Mouse (Mus musculus): Measurements from ENCODE around the gene Ing1. TPM values are rescaled to one million over a fixed set of nuclear protein-coding genes. Genes with fewer than 3 reads are reported as not detected.
"Not testable (repeated sequence)": the region's sequence is repeated elsewhere in the genome, so short reads cannot be mapped to it uniquely, and the experiment has no call there.

Ing1 gene
- polyA plus RNA-seq, 1 experiment from 2014 or later = 39.9 TPM

DNA sequence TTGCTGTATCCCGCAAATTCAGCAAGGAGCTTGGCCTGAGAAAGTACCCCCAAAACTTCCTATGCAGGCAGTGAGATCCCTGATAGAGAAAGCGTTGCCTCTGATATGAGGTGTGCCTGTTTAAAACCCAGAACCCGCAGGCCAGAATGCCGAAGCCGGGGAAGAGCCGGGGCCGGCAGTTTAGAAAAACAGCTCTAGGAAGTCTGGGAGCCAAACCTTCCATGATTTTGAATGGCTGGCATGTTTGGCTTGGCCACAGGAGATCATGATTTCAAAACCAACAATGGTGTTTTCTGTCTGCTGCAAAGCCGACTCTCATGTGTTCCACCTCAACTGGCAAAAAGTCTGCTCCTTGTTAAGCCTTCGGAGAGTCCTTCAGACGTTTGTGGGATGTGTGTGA is 3.0 kb upstream of the Ing1 start:
- H3K9ac ChIP-seq = no peak overlapping the region
- H3K9me3 ChIP-seq = no peaks in the 10 kb centered on the region
- peaks cover 10% of the 10 kb centered on the region for H3K36me3 ChIP-seq

DNA sequence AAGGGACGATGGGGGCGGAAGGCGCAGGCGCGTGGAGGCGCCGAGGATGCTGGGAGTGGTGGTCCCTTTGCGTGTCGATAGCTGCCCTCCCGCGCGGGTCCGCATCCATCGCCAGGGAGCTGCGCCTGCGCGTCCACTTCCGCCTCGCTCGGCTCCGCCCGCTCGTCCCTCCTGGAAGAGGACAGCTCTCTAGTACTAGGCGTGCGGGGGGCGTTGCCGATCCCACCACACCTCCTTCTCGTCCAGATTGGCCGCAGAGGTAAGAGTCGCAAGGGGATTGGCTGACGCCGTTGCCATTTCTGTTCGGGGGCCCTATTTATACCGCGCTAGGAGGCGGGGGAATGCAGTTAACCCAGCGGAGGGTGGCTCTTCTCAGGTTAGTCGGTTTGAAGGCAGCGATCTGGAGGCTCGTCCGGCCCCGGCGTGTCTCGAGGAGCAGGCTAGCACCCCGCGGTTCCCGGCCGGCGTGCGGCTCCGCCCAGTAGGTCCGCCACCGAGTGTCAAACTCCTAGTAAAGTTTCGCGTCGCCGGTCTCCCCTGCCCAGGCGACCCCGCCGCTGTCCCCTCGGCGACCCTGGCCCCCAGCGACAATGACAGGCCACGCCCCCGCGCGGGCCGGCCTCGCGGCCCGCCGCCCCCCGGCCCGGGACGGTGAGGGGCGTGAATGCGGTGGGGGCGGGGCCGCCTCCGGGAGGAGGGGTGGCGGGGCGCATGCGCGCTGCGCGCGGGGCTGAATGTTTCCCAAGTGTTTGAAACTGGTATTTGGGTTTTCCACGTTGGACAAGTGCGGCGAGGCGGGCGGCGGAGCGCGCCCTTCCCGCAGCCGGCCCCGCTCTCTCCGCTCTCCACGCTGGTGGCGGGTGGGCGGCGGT is 585 bp downstream of the Ing1 start:
- Histone ChIP-seq H3K9me3 (no peaks in the 10 kb centered on the region), H3K4me1 (peaks cover 23% of the 10 kb centered on the region), H3K4me3 (peak overlapping the region; percentile 91), H3K9ac (peak overlapping the region; percentile 80), H3K27me3 (no peaks in the 10 kb centered on the region), H3K27ac (peak overlapping the region; percentile 100), H3K36me3 (no peaks in the 10 kb centered on the region), H3K4me2 (peak overlapping the region; percentile 83)
- whole genome bisulfite sequencing = 1% methylated on average over 100 of the region's 103 CpGs
- peak; percentile 91 for ATAC-seq (ENCODE audit: insufficient number of reproducible peaks, low FRiP score, low TSS enrichment, low read depth)

More for the DNA sequence above, 3.0 kb upstream of the Ing1 start:
- ATAC-seq (ENCODE audit: insufficient number of reproducible peaks, low FRiP score, low TSS enrichment, low read depth) = no peak
- 81% methylated on average over 10 of the region's 10 CpGs for WGBS
- Histone ChIP-seq H3K27me3 (no peaks in the 10 kb centered on the region), H3K4me1 (peaks cover 20% of the 10 kb centered on the region), H3K4me3 (no peak overlapping the region), H3K27ac (no peak overlapping the region), H3K4me2 (no peak overlapping the region)

DNA sequence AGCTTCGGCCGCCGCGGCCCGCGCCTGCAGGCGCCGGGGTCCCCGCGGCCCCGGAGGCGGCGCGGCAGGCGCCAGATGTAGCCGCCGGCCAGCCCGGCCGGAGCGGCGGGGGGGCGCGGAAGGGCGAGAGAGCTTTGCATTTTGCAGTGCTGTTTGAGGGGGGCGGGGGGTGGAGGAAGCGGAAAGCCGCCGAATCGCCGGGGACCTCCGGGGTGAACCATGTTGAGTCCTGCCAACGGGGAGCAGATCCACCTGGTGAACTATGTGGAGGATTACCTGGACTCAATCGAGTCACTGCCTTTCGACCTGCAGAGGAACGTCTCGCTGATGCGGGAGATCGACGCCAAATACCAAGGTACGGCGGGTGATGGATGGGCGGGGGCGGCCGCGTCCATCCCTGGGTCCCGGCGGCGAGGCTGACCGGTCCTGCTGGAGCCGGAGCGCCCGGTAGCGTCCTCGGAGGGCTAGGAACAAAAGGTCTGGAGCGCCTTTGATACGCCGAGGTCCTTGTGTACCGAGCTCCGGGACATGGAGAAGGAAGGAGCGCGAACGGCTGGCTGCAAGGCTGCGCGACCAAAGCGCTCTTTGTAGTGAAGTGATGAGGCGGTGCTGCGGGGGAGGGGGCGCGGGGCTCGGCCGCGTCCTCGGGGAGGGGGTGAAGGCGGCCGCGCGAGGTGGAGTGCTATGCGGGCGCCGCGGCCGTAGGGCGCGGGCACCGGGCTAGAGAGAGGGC is 1.5 kb downstream of the Ing1 start:
- Histone ChIP-seq H3K27ac (peak overlapping the region; percentile 100), H3K27me3 (no peaks in the 10 kb centered on the region), H3K9me3 (no peaks in the 10 kb centered on the region), H3K9ac (peak overlapping the region; percentile 80), H3K4me1 (peaks cover 21% of the 10 kb centered on the region), H3K4me3 (peak overlapping the region; percentile 91), H3K4me2 (peak overlapping the region; percentile 83), H3K36me3 (peaks cover 8% of the 10 kb centered on the region)
- WGBS = under 1% methylated on average over 81 of the region's 85 CpGs
- no peak for ATAC-seq (ENCODE audit: insufficient number of reproducible peaks, low FRiP score, low TSS enrichment, low read depth)

DNA sequence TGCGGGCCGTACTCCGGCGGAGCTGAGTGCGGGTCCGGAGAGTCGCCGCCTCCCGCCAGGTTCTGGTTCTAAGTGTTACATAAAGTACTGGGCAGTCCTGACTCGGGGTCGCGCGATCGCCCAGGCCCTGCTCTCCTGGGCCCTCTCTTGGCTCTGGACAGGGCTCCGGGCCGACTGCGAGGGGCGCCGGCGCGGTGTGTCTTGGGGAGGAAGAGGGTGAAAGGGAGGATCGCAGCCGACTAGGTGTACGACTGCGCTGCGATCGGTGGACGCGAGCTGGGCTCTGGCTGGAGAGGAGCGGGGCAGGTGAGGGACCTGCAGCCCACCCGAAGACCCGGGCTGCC is 2.0 kb downstream of the Ing1 start:
- Histone ChIP-seq H3K27me3 (no peaks in the 10 kb centered on the region), H3K4me1 (peaks cover 21% of the 10 kb centered on the region), H3K9me3 (no peaks in the 10 kb centered on the region), H3K9ac (peak overlapping the region; percentile 80), H3K4me3 (peak overlapping the region; percentile 91), H3K4me2 (peak overlapping the region; percentile 83), H3K27ac (peak overlapping the region; percentile 100), H3K36me3 (peaks cover 12% of the 10 kb centered on the region)
- under 1% methylated on average over 32 of the region's 32 CpGs for WGBS
- ATAC-seq (ENCODE audit: insufficient number of reproducible peaks, low FRiP score, low TSS enrichment, low read depth) = no peak

DNA sequence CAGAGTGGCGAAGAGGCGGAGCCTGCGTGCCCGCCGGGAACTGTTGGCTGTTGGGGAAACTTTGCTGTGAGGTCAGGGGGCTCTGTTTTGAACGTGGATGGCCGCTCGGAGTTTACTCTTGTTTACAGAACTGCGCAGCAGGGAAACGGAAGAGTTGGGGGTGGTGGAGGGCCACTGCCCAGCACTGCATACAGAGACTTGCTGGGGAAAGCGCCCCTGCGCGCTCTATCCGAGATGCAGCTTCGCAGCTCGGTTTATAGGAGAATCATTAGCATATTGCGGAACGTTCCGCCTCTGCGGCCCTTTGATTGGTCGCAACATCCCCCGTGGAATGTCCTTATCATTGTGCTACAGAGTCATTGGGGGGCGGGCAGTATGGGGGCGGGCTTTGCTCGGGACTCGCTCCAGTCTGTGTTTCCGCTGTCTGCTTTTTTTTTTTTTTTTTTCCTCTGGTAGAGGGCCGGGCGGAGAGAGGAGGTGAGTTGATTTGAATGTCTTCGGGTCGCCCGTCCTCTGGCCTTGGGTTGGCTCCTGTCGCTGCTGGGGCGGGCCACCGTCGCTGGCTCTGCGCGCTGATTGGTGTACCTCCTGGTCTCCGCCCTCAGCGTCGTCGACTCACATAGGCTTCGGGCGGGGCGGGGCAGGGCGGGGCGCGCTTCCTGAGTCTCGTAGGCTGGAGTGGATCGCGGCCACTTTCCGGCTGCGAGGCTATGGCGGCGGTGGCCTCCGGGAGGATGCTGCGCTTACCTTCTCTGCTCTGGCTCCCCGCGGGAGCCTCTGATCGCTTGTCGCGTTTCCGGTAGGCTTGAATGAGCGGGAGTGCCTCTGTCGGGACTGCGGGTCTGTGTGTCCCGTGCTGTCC is 2.6 kb downstream of the Ing1 start:
- H3K9ac ChIP-seq = peak overlapping the region; percentile 80
- H3K36me3 ChIP-seq = peaks cover 12% of the 10 kb centered on the region
- H3K27ac ChIP-seq = peak overlapping the region; percentile 100
- no peaks in the 10 kb centered on the region for H3K27me3 ChIP-seq
- H3K4me3 ChIP-seq = peak overlapping the region; percentile 91
- under 1% methylated on average over 67 of the region's 67 CpGs for WGBS
- H3K4me1 ChIP-seq = peaks cover 21% of the 10 kb centered on the region
- no peaks in the 10 kb centered on the region for H3K9me3 ChIP-seq
- peak overlapping the region; percentile 83 for H3K4me2 ChIP-seq
- peak; percentile 85 for ATAC-seq (ENCODE audit: insufficient number of reproducible peaks, low FRiP score, low TSS enrichment, low read depth)

DNA sequence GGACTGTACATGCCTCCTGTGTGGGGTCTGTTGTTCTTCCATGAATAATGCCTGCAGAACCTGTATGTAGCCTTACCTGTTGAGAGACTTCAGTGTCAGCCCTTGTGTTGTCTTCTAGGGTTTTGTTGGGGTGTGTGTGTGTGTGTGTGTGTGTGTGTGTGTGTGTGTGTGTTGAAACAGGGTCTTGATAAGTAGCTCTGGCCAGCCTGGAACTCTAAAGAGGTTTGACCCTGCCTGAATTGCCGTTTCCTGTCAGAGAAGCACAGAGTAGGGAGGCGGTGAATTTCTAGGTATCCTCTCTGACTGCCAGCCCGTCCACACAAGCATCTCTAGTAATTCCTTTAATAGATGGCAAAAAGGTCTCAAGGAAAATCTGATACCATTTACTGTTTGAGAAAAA is 4.1 kb downstream of the Ing1 start:
- H3K27me3 ChIP-seq = no peaks in the 10 kb centered on the region
- peak overlapping the region; percentile 50; the same call in 1 of the 2 replicates for H3K4me2 ChIP-seq
- no peak for ATAC-seq (ENCODE audit: insufficient number of reproducible peaks, low FRiP score, low TSS enrichment, low read depth)
- peaks cover 27% of the 10 kb centered on the region for H3K36me3 ChIP-seq
- H3K4me3 ChIP-seq = no peak overlapping the region; the same call in 1 of the 2 replicates
- H3K9ac ChIP-seq = no peak overlapping the region
- H3K9me3 ChIP-seq = no peaks in the 10 kb centered on the region
- peaks cover 21% of the 10 kb centered on the region for H3K4me1 ChIP-seq
- 79% methylated on average over 3 of the region's 3 CpGs for WGBS
- no peak overlapping the region for H3K27ac ChIP-seq

DNA sequence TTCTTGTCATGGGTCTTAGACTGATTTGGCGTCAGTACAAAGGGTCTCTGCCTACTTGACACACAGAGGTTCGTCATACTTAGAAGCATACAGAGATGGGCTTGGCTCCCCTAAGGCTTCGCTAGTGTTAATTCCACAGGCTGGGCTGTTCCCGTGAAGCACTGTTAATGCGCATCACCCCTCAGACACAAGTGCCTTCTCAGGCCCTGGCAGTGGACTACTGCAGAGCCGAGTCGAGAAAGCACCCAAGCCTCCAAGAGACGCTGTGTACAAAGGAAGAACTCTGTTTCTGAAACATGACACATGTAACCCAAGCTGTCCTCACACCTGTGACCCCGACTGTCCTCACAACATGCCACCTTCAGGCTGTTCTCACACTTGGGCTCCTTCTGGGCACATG is 4.8 kb downstream of the Ing1 start:
- peaks cover 33% of the 10 kb centered on the region for H3K36me3 ChIP-seq
- no peaks in the 10 kb centered on the region for H3K27me3 ChIP-seq
- no peaks in the 10 kb centered on the region for H3K9me3 ChIP-seq
- no peak overlapping the region for H3K4me3 ChIP-seq
- no peak for ATAC-seq (ENCODE audit: insufficient number of reproducible peaks, low FRiP score, low TSS enrichment, low read depth)
- H3K9ac ChIP-seq = no peak overlapping the region
- H3K27ac ChIP-seq = no peak overlapping the region
- 83% methylated on average over 9 of the region's 9 CpGs for WGBS
- H3K4me1 ChIP-seq = peaks cover 21% of the 10 kb centered on the region
- no peak overlapping the region for H3K4me2 ChIP-seq

DNA sequence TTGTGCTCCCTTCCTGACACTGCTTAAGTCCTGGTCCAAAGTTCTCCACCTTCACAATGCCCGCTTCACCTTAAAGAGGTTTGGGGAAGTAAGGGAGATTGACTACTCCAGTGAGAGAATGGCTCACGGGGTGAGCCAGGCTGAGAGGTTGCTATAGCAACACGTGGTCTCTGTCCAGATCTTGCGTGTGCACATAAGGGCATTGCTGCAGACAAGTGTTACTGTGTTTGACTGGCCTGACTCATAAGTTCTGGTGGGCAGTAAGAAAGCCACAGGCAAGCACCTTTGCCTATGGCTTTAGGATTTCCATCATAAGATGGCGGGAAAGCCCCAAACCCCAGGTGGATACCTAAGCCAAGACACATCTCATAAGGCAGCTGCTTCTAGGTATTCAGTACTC is 8.9 kb downstream of the Ing1 start:
- Histone ChIP-seq H3K9ac (no peak overlapping the region), H3K4me3 (no peak overlapping the region), H3K9me3 (no peaks in the 10 kb centered on the region), H3K36me3 (peaks cover 51% of the 10 kb centered on the region), H3K4me1 (peaks cover 22% of the 10 kb centered on the region), H3K27ac (no peak overlapping the region), H3K4me2 (no peak overlapping the region), H3K27me3 (no peaks in the 10 kb centered on the region)
- 94% methylated on average over 5 of the region's 5 CpGs for WGBS
- no peak for ATAC-seq (ENCODE audit: insufficient number of reproducible peaks, low FRiP score, low TSS enrichment, low read depth)

DNA sequence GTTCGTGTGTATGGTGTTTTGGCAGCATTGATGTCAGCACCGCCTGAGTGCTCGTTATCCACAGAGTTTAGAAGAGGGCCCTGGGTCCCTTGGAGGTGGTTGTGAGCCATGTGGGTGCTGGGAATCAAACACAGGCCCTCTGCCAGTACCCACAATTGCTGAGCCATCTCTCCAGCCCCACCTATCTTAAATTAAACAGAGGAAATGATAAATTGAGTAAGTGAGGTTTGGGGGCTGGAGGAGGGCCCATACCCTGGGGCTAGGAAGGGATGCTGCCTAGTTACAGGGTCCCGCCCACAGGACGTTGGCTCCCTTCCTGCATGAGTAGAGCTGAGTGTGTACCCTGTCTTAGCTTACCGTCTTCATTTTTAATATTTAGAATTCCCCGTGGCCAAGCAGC is 9.3 kb downstream of the Ing1 start:
- no peak overlapping the region for H3K4me3 ChIP-seq
- WGBS = 82% methylated on average over 7 of the region's 7 CpGs
- no peaks in the 10 kb centered on the region for H3K27me3 ChIP-seq
- no peak overlapping the region for H3K27ac ChIP-seq
- H3K4me1 ChIP-seq = peaks cover 23% of the 10 kb centered on the region
- no peak for ATAC-seq (ENCODE audit: insufficient number of reproducible peaks, low FRiP score, low TSS enrichment, low read depth)
- no peaks in the 10 kb centered on the region for H3K9me3 ChIP-seq
- H3K36me3 ChIP-seq = peaks cover 51% of the 10 kb centered on the region
- H3K9ac ChIP-seq = no peak overlapping the region
- no peak overlapping the region for H3K4me2 ChIP-seq

DNA sequence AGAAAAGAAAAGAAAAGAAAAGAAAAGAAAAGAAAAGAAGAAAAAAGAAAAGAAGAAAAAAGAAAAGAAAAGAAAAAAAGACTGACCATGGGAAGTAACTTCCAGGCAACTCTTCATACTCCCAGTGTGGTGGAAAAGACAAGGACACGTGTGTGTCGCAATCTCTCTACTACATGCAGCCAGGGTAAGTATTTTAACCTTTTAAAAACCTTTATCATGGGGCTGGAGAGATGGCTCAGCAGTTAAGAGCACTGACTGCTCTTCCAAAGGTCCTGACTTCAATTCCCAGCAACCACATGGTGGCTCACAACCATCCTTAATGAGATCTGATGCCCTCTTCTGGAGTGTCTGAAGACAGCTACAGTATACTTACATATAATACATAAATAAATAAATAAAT is 12.8 kb downstream of the Ing1 start:
- H3K4me1 ChIP-seq = peaks cover 22% of the 10 kb centered on the region
- H3K9ac ChIP-seq; H3K27ac ChIP-seq; H3K9me3 ChIP-seq; ATAC-seq (ENCODE audit: insufficient number of reproducible peaks, low FRiP score, low TSS enrichment, low read depth); H3K4me3 ChIP-seq; H3K27me3 ChIP-seq; H3K4me2 ChIP-seq: not testable (repeated sequence)
- 88% methylated on average over 2 of the region's 2 CpGs for WGBS
- peaks cover 38% of the 10 kb centered on the region for H3K36me3 ChIP-seq

DNA sequence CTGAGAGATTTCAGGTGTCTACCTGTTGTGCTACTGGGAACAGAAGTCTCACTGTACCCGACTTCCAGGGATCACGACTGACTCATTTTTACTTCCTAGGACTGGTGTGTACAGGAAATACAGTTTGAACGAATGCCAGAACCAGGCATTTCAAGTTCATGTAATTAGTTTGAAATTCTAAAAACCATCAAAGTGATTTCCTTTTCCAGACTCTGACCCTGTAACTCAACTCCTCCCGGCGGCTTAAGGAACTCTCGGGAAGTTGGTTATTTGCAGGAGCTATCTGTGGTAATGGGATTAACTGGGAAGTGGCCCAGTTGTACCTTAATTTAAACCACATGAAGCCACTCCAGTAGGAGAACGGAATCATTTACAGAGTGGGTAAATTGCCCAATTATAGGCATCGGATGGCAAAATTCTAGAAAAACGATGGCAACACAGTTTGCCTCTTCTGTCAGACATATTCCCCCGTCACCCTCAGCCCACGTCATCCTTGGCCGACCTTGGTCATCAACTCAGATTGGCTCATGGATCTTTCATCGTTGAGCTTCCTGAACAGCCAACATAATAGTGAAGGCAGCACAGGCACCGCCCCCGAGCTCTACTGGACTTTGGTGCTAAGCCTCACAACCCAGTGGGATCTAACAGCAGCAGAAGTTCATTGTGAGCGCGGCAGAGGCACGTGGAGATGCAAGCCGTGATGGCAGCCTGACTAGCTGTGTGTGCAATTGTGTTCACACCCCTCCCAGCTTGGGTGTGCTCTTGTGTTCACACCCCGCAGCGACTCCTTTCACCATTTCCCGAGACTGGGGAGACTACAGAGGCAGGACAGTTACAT is 14.1 kb downstream of the Ing1 start:
- Histone ChIP-seq H3K4me2 (no peak overlapping the region), H3K36me3 (peaks cover 25% of the 10 kb centered on the region), H3K9me3 (no peaks in the 10 kb centered on the region), H3K4me1 (peaks cover 21% of the 10 kb centered on the region), H3K9ac (no peak overlapping the region), H3K27me3 (no peaks in the 10 kb centered on the region), H3K27ac (no peak overlapping the region), H3K4me3 (no peak overlapping the region)
- WGBS = 44% methylated on average over 22 of the region's 22 CpGs
- no peak for ATAC-seq (ENCODE audit: insufficient number of reproducible peaks, low FRiP score, low TSS enrichment, low read depth)

Measured in limb, embryonic 15.5 days (tissue).